Mouse (Mus musculus): ENCODE data around the gene Larp1b. TPM values are rescaled to one million over a fixed set of nuclear protein-coding genes. Genes with fewer than 3 reads are reported as not detected.

Larp1b gene
- polyA plus RNA-seq, 1 experiment from 2014 or later = 2.7 TPM

- Histone ChIP-seq H3K27ac (ENCODE audit: low read depth, low read length) (peak within 1 kb of the TSS; percentile 92), H3K9me3 (replicated peaks; ENCODE audit: control insufficient read depth, low read length) (no peaks in the 10 kb centered on the region)
- ATAC-seq = peak; percentile 98
These were observed 133.5 kb downstream of the Larp1b start, which contains the start of gene Pgrmc2 for GRCm38 (mm10) chr3:41082885-41083789. Gene Pgrmc2 (minus strand): TSS chr3:41083046.

GRCm38 (mm10) chr3:41083790-41084112 is 134.1 kb downstream of the Larp1b start:
- peaks cover 11% of the 10 kb centered on the region for H3K4me1 ChIP-seq (ENCODE audit: control insufficient read depth, insufficient read depth, low read length)
- H3K4me3 ChIP-seq (ENCODE audit: low read depth, low read length) = peak overlapping the region; percentile 88
- 5% methylated on average over 6 of the region's 6 CpGs for WGBS
- peak overlapping the region; percentile 82 for H3K9ac ChIP-seq (ENCODE audit: low read length)
- peak overlapping the region; percentile 70 for H3K4me2 ChIP-seq (ENCODE audit: low read length)
- no peaks in the 10 kb centered on the region for H3K9me3 ChIP-seq (replicated peaks; ENCODE audit: control insufficient read depth, low read length)
- peak; percentile 59 for DNase-seq (ENCODE audit: low spot score)
- no peaks in the 10 kb centered on the region for H3K36me3 ChIP-seq (ENCODE audit: control insufficient read depth, insufficient read depth, low read length)
- ATAC-seq = peak; percentile 24
- H3K27ac ChIP-seq (ENCODE audit: low read depth, low read length) = peak overlapping the region; percentile 92
- no peaks in the 10 kb centered on the region for H3K27me3 ChIP-seq (replicated peaks; ENCODE audit: control insufficient read depth, insufficient read depth, low read length)

More at GRCm38 (mm10) chr3:41082885-41083789, 133.5 kb downstream of the Larp1b start, which contains the start of gene Pgrmc2:
- Histone ChIP-seq H3K4me2 (ENCODE audit: low read length) (peak within 1 kb of the TSS; percentile 89), H3K4me1 (ENCODE audit: control insufficient read depth, insufficient read depth, low read length) (peaks cover 11% of the 10 kb centered on the region), H3K4me3 (ENCODE audit: low read depth, low read length) (peak within 1 kb of the TSS; percentile 88), H3K9ac (ENCODE audit: low read length) (peak within 1 kb of the TSS; percentile 84), H3K36me3 (ENCODE audit: control insufficient read depth, insufficient read depth, low read length) (no peaks in the 10 kb centered on the region), H3K27me3 (replicated peaks; ENCODE audit: control insufficient read depth, insufficient read depth, low read length) (no peaks in the 10 kb centered on the region)
- under 1% methylated on average over 76 of the region's 95 CpGs for WGBS
- DNase-seq (ENCODE audit: low spot score) = peak; percentile 99

- H3K27me3 ChIP-seq (replicated peaks; ENCODE audit: control insufficient read depth, insufficient read depth, low read length) = no peaks in the 10 kb centered on the region
- DNase-seq (ENCODE audit: low spot score) (no peak), ATAC-seq (no peak)
- 87% methylated on average over 5 of the region's 5 CpGs for WGBS
- no peaks in the 10 kb centered on the region for H3K36me3 ChIP-seq (ENCODE audit: control insufficient read depth, insufficient read depth, low read length)
- H3K27ac ChIP-seq (ENCODE audit: low read depth, low read length) = no peak overlapping the region
- no peak overlapping the region for H3K4me3 ChIP-seq (ENCODE audit: low read depth, low read length)
- no peak overlapping the region for H3K9ac ChIP-seq (ENCODE audit: low read length)
- no peak overlapping the region; the same call in 1 of the 2 replicates for H3K4me2 ChIP-seq (ENCODE audit: low read length)
- H3K4me1 ChIP-seq (ENCODE audit: control insufficient read depth, insufficient read depth, low read length) = peaks cover 11% of the 10 kb centered on the region
- no peaks in the 10 kb centered on the region for H3K9me3 ChIP-seq (replicated peaks; ENCODE audit: control insufficient read depth, low read length)
These were observed 134.8 kb downstream of the Larp1b start for GRCm38 (mm10) chr3:41084421-41084820.

GRCm38 (mm10) chr3:41087071-41087470 is 137.4 kb downstream of the Larp1b start:
- ATAC-seq (no peak), DNase-seq (ENCODE audit: low spot score) (no peak)
- Histone ChIP-seq H3K9ac (ENCODE audit: low read length) (no peak overlapping the region), H3K36me3 (ENCODE audit: control insufficient read depth, insufficient read depth, low read length) (no peaks in the 10 kb centered on the region), H3K27ac (ENCODE audit: low read depth, low read length) (no peak overlapping the region), H3K4me2 (ENCODE audit: low read length) (no peak overlapping the region), H3K27me3 (replicated peaks; ENCODE audit: control insufficient read depth, insufficient read depth, low read length) (no peaks in the 10 kb centered on the region), H3K9me3 (replicated peaks; ENCODE audit: control insufficient read depth, low read length) (no peaks in the 10 kb centered on the region), H3K4me3 (ENCODE audit: low read depth, low read length) (no peak overlapping the region), H3K4me1 (ENCODE audit: control insufficient read depth, insufficient read depth, low read length) (0 out of 2 replicates have a peak, but pooled peaks cover 3% of the 10 kb centered on the region)

Other genes with a start within 250 kb of the Larp1b start
- 0.25 TPM in 1 of 2 replicates, not detected in the other for gene Slc25a31, start 241.0 kb upstream of the Larp1b start, polyA plus RNA-seq (2014; fragmentation: Nextera tagmentation; extraction: Ambion mirVana)
- 38.2 and 46.0 TPM in 2 replicates for gene Hspa4l, start 205.3 kb upstream of the Larp1b start, polyA plus RNA-seq (2014; fragmentation: Nextera tagmentation; extraction: Ambion mirVana)
- 26.3 and 30.7 TPM in 2 replicates for gene Plk4, start 149.8 kb upstream of the Larp1b start, polyA plus RNA-seq (2014; fragmentation: Nextera tagmentation; extraction: Ambion mirVana)
- gene Mfsd8, start 102.9 kb upstream of the Larp1b start, polyA plus RNA-seq (2014; fragmentation: Nextera tagmentation; extraction: Ambion mirVana) = 22.6 and 23.5 TPM in 2 replicates
- 5.2 and 5.8 TPM in 2 replicates for gene Abhd18, start 102.9 kb upstream of the Larp1b start, polyA plus RNA-seq (2014; fragmentation: Nextera tagmentation; extraction: Ambion mirVana)
- gene 1700034I23Rik, start 47.3 kb upstream of the Larp1b start, polyA plus RNA-seq (2014; fragmentation: Nextera tagmentation; extraction: Ambion mirVana) = 0.14 TPM in 1 of 2 replicates, not detected in the other
- gene Pgrmc2, start 133.2 kb downstream of the Larp1b start, polyA plus RNA-seq (2014; fragmentation: Nextera tagmentation; extraction: Ambion mirVana) = 17.5 and 21.8 TPM in 2 replicates

All from forebrain, embryonic 14.5 days (tissue).